Mouse (Mus musculus) kidney, embryonic 16.5 days (tissue): ENCODE measurements at regions not wholly inside any gene's neighbourhood (a gene's known extent, or its start where the extent isn't known, plus 50 kb on each side); places are given as distances from the start of the nearest gene placed in this dataset.
A peak's percentile ranks its signal among the peaks of the same experiment; 100 is the strongest.

Experiments used
- ATAC-seq: fragments of 200-750 bp; cut with Nextera tagmentation; 2 replicates; pipeline ENCODE4 v1.8.0; 2017; ENCODE audit warnings: moderate TSS enrichment; ENCODE audit not compliant: low FRiP score, low TSS enrichment
- H3K27ac ChIP-seq: fragments of 300-500 bp; sonication (generic); 2 replicates; pipeline ENCODE4 v1.5.1; 2014; ENCODE audit warnings: low read length
- H3K27me3 ChIP-seq: fragments of 300-500 bp; sonication (generic); 2 replicates; pipeline ENCODE4 v1.6.1; 2014; ENCODE audit warnings: low read length, control low read depth, mixed read lengths; ENCODE audit not compliant: insufficient read depth
- H3K36me3 ChIP-seq: fragments of 300-500 bp; sonication (generic); 2 replicates; pipeline ENCODE4 v1.6.1; 2014; ENCODE audit warnings: low read length, control low read depth, mixed read lengths; ENCODE audit not compliant: insufficient read depth
- H3K4me1 ChIP-seq: fragments of 300-500 bp; sonication (generic); 2 replicates; pipeline ENCODE4 v1.6.1; 2014; ENCODE audit warnings: low read length, control low read depth, mixed read lengths; ENCODE audit not compliant: insufficient read depth
- H3K4me2 ChIP-seq: fragments of 300-500 bp; sonication (generic); replicated peaks from 2 replicates; pipeline ENCODE4 v1.6.1; 2014; ENCODE audit warnings: low read depth, low read length
- H3K4me3 ChIP-seq: fragments of 300-500 bp; sonication (generic); 2 replicates; pipeline ENCODE4 v1.5.1; 2014; ENCODE audit warnings: mild to moderate bottlenecking, low read length
- H3K9ac ChIP-seq: fragments of 300-500 bp; sonication (generic); replicated peaks from 2 replicates; pipeline ENCODE4 v1.6.1; 2014; ENCODE audit warnings: low read length
- H3K9me3 ChIP-seq: fragments of 300-500 bp; sonication (generic); 2 replicates; pipeline ENCODE4 v1.6.1; 2016; ENCODE audit warnings: low read length, control low read depth
- WGBS: fragments of 180-500 bp; shearing (Covaris S2); extraction: QIAGEN DNeasy Blood & Tissue Kit; methylation state at CpG from one replicate; pipeline ENCODE4 v1.1.7; 2014; 5-methylcytosine and 5-hydroxymethylcytosine counted together

- Histone ChIP-seq H3K4me2 (no peak overlapping the region), H3K36me3 (no peaks in the 10 kb centered on the region), H3K27ac (no peak overlapping the region), H3K27me3 (no peaks in the 10 kb centered on the region), H3K4me3 (no peak overlapping the region), H3K9ac (no peak overlapping the region), H3K4me1 (no peaks in the 10 kb centered on the region), H3K9me3 (no peaks in the 10 kb centered on the region)
- ATAC-seq, result no peak
- 80% methylated on average over 4 of the region's 4 CpGs for WGBS
These were observed 172.7 kb upstream of the Rnf219 start for GRCm38 (mm10) chr14:104695101-104695500.

DNA sequence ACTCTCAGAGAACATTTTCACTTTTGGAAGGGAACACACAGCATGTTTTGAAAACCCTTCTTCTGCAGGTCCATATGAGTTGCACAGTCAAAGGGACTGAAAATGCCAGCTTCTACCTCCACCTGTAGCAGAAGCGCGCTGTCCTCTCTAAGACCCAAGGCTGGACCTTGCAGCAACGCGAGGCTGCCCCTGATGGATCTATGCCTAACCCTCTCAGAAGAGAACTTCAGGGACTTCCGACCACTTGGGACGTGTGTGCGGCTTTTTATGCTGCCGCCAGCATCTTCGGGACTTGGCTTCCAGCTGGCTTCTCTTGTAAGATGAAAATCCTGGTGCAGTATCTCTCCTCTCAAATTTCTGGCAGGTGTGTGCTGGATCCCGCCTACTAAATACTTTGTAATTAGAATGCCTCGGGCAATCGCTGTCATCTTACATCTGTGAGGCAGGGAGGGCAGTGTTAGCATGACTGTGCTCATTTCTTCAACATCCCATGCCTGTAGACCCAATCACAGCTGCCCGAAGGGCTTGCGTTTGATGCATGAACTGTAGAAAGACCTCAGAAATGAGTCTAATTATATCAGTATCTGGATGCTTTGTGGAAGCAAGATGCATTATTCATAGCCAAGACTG is 171.8 kb upstream of the Rnf219 start:
- Histone ChIP-seq H3K9ac (no peak overlapping the region), H3K4me2 (no peak overlapping the region), H3K4me3 (no peak overlapping the region), H3K36me3 (no peaks in the 10 kb centered on the region), H3K4me1 (no peaks in the 10 kb centered on the region), H3K9me3 (no peaks in the 10 kb centered on the region), H3K27ac (no peak overlapping the region), H3K27me3 (no peaks in the 10 kb centered on the region)
- no peak for ATAC-seq
- WGBS, result 77% methylated on average over 14 of the region's 14 CpGs

DNA sequence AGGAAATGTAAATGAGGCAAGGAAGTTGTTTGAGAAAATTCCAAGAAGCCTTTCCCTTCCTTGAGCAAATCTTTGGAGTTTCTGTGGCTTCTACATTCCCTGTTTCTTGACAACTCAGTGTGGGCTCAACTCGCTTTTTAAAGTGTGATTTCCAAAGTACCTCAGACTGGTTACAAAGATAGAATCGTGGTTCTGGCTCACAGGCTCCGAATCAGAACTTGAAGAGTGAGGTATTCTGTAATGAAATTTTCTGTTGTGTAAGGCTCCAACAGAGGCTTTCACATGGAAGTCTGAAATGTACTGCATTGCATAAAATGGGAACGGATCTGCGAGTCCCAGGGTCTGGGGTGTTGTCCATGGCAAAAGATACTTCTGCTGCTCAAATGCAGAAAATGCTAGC is 170.2 kb upstream of the Rnf219 start:
- no peaks in the 10 kb centered on the region for H3K9me3 ChIP-seq
- H3K4me3 ChIP-seq, result no peak overlapping the region
- no peak overlapping the region for H3K9ac ChIP-seq
- no peak overlapping the region for H3K4me2 ChIP-seq
- H3K27ac ChIP-seq, result no peak overlapping the region
- no peaks in the 10 kb centered on the region for H3K4me1 ChIP-seq
- no peaks in the 10 kb centered on the region for H3K36me3 ChIP-seq
- WGBS, result 90% methylated on average over 5 of the region's 5 CpGs
- no peak for ATAC-seq
- H3K27me3 ChIP-seq, result no peaks in the 10 kb centered on the region

DNA sequence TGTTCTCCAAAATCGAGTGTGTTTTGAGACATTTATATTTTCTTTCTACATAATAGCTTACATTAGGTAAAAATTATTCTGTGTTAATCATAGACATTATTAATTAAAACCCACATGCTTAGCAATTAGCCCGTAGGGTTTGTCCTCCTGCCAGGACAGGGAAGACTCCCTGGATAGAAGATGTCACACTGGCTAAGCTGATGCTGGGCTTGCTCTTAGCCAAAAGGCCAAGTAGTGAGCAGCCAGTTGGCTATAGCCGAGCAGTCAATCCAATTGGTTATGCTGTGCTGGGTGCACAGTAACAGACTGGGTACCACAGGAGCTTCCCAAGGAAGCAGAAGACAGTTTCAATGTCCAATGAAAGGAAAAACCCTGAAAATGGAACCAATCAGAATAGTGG is 166.0 kb upstream of the Rnf219 start:
- H3K27me3 ChIP-seq, result no peaks in the 10 kb centered on the region
- H3K9me3 ChIP-seq, result no peaks in the 10 kb centered on the region
- 88% methylated on average over 3 of the region's 3 CpGs for WGBS
- H3K4me1 ChIP-seq, result no peaks in the 10 kb centered on the region
- H3K4me3 ChIP-seq, result no peak overlapping the region
- H3K9ac ChIP-seq, result no peak overlapping the region
- H3K36me3 ChIP-seq, result no peaks in the 10 kb centered on the region
- no peak overlapping the region for H3K4me2 ChIP-seq
- H3K27ac ChIP-seq, result no peak overlapping the region
- ATAC-seq, result no peak

DNA sequence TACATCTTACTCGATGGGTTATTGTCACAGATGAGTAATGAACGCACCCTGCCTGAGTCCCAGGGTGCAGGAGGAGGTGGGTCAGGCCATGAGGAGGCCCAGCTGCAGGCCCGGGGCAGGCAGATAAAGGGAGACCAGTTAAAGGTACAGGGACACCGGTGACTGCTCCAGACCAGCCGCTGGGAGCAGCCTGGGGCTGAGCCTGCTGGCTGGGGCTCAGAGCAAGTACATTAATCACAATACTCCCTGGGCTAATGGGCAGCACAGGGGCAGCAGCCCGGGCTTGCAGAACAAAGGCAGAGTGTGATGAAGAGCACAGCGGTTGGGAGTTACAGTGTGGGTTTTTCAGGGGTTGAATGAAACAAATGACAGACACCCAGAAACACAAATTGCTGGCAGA is 154.4 kb upstream of the Rnf219 start:
- Histone ChIP-seq H3K27me3 (no peaks in the 10 kb centered on the region), H3K36me3 (no peaks in the 10 kb centered on the region), H3K9me3 (no peaks in the 10 kb centered on the region), H3K9ac (no peak overlapping the region), H3K27ac (no peak overlapping the region), H3K4me2 (no peak overlapping the region), H3K4me1 (no peaks in the 10 kb centered on the region), H3K4me3 (no peak overlapping the region)
- peak; percentile 74; the same call in 1 of the 2 replicates for ATAC-seq
- 8% methylated on average over 7 of the region's 7 CpGs for WGBS

GRCm38 (mm10) chr14:104661696-104662095 is 139.3 kb upstream of the Rnf219 start:
- Histone ChIP-seq H3K36me3 (no peaks in the 10 kb centered on the region), H3K27me3 (no peaks in the 10 kb centered on the region), H3K27ac (no peak overlapping the region), H3K9ac (no peak overlapping the region), H3K4me2 (no peak overlapping the region), H3K9me3 (no peaks in the 10 kb centered on the region), H3K4me3 (no peak overlapping the region), H3K4me1 (no peaks in the 10 kb centered on the region)
- WGBS, result 55% methylated on average over 1 of the region's 1 CpGs
- no peak for ATAC-seq

- 85% methylated on average over 1 of the region's 1 CpGs for WGBS
- Histone ChIP-seq H3K27me3 (no peaks in the 10 kb centered on the region), H3K4me3 (no peak overlapping the region), H3K27ac (no peak overlapping the region), H3K9ac (no peak overlapping the region), H3K36me3 (no peaks in the 10 kb centered on the region), H3K4me1 (no peaks in the 10 kb centered on the region), H3K4me2 (no peak overlapping the region), H3K9me3 (no peaks in the 10 kb centered on the region)
- ATAC-seq, result peak; percentile 83; the same call in 1 of the 2 replicates
These were observed 136.3 kb upstream of the Rnf219 start for GRCm38 (mm10) chr14:104658751-104659150.

- no peak overlapping the region for H3K9ac ChIP-seq
- no peaks in the 10 kb centered on the region for H3K27me3 ChIP-seq
- no peaks in the 10 kb centered on the region for H3K36me3 ChIP-seq
- no peaks in the 10 kb centered on the region for H3K9me3 ChIP-seq
- no peak overlapping the region for H3K4me2 ChIP-seq
- no peak overlapping the region for H3K27ac ChIP-seq
- ATAC-seq, result no peak
- H3K4me1 ChIP-seq, result peaks cover 3% of the 10 kb centered on the region; the same call in 1 of the 2 replicates
- 71% methylated on average over 5 of the region's 5 CpGs for WGBS
- no peak overlapping the region for H3K4me3 ChIP-seq
These were observed 127.5 kb upstream of the Rnf219 start for GRCm38 (mm10) chr14:104649980-104650379.

DNA sequence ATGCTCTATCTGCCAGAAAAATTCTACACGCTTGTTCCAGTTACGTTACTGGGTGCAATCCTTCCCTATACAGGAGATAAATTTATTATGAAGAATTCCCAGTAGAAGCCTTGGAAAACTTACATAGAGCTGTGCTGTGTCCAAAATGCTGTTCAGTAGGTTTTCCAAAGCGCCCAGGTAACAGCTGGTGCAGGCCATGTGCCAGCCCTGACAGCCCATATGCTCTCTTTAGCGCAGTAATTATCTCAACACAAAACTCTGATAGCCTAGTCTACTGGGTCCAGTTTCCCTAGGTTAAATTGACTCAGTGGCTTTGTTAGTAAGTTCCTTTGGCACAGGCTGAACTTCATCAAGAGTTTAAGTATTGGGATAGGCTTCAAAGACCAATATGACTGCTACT is 122.2 kb upstream of the Rnf219 start:
- 90% methylated on average over 4 of the region's 4 CpGs for WGBS
- Histone ChIP-seq H3K9ac (no peak overlapping the region), H3K27me3 (no peaks in the 10 kb centered on the region), H3K36me3 (no peaks in the 10 kb centered on the region), H3K9me3 (no peaks in the 10 kb centered on the region), H3K4me2 (no peak overlapping the region), H3K4me3 (no peak overlapping the region), H3K27ac (no peak overlapping the region), H3K4me1 (peaks cover 3% of the 10 kb centered on the region; the same call in 1 of the 2 replicates)
- no peak for ATAC-seq

GRCm38 (mm10) chr14:104642783-104643182 is 120.3 kb upstream of the Rnf219 start:
- H3K4me1 ChIP-seq, result no peaks in the 10 kb centered on the region
- no peak; the same call in 1 of the 2 replicates for ATAC-seq
- WGBS, result 30% methylated on average over 6 of the region's 6 CpGs

More at GRCm38 (mm10) chr14:104642783-104643182, 120.3 kb upstream of the Rnf219 start:
- Histone ChIP-seq H3K27ac (no peak overlapping the region), H3K9ac (no peak overlapping the region), H3K27me3 (no peaks in the 10 kb centered on the region), H3K4me2 (no peak overlapping the region), H3K4me3 (no peak overlapping the region), H3K9me3 (no peaks in the 10 kb centered on the region), H3K36me3 (no peaks in the 10 kb centered on the region)
